Mouse (Mus musculus) hindbrain, embryonic 16.5 days (tissue): ENCODE data around the gene Xirp2. TPM values are rescaled to one million over a fixed set of nuclear protein-coding genes. Genes with fewer than 3 reads are reported as not detected.
"Not testable (repeated sequence)": the region's sequence is repeated elsewhere in the genome, so short reads cannot be mapped to it uniquely, and the experiment has no call there.

Source experiments
- ATAC-seq: fragments of 200-750 bp; cut with Nextera tagmentation; 2 replicates; pipeline ENCODE4 v1.8.0; 2017; ENCODE audit warnings: moderate TSS enrichment, moderate library complexity
- H3K27ac ChIP-seq: fragments of 300-500 bp; sonication (generic); 2 replicates; pipeline ENCODE4 v1.5.1; 2014; ENCODE audit warnings: low read depth, mild to moderate bottlenecking, control low read depth, low read length, moderate library complexity
- H3K27me3 ChIP-seq: fragments of 300-500 bp; sonication (generic); replicated peaks from 2 replicates; pipeline ENCODE4 v1.6.1; 2014; ENCODE audit warnings: low read length; ENCODE audit not compliant: control insufficient read depth, insufficient read depth
- H3K36me3 ChIP-seq: fragments of 300-500 bp; sonication (generic); 2 replicates; pipeline ENCODE4 v1.6.1; 2014; ENCODE audit warnings: mild to moderate bottlenecking, low read length, moderate library complexity, mixed read lengths; ENCODE audit not compliant: control insufficient read depth, insufficient read depth
- H3K4me1 ChIP-seq: fragments of 300-500 bp; sonication (generic); 2 replicates; pipeline ENCODE4 v1.6.1; 2014; ENCODE audit warnings: low read depth, low read length; ENCODE audit not compliant: control insufficient read depth, insufficient read depth
- H3K4me2 ChIP-seq: fragments of 300-500 bp; sonication (generic); 2 replicates; pipeline ENCODE4 v1.6.1; 2014; ENCODE audit warnings: mild to moderate bottlenecking, low read length, control low read depth, moderate library complexity
- H3K4me3 ChIP-seq: fragments of 300-500 bp; sonication (generic); 2 replicates; pipeline ENCODE4 v1.5.1; 2014; ENCODE audit warnings: mild to moderate bottlenecking, low read length, control low read depth, moderate library complexity
- H3K9ac ChIP-seq: fragments of 300-500 bp; sonication (generic); 2 replicates; pipeline ENCODE4 v1.6.1; 2014; ENCODE audit warnings: low read depth, mild to moderate bottlenecking, control low read depth, low read length, moderate library complexity
- H3K9me3 ChIP-seq: fragments of 300-500 bp; sonication (generic); 2 replicates; pipeline ENCODE4 v1.6.1; 2014; ENCODE audit warnings: mild to moderate bottlenecking, low read length, moderate library complexity; ENCODE audit not compliant: control insufficient read depth
- WGBS: fragments of 180-500 bp; shearing (Covaris S2); extraction: QIAGEN DNeasy Blood & Tissue Kit; methylation state at CpG from one replicate; pipeline ENCODE4 v1.1.7; 2014; 5-methylcytosine and 5-hydroxymethylcytosine counted together
- polyA plus RNA-seq: library from polyadenylated mRNA; unstranded; fragments of >200 nt; fragmentation: Nextera tagmentation; extraction: Ambion mirVana; gene quantifications from 2 replicates; pipeline ENCODE4 v1.2.1, GENCODE M21; 2015

Xirp2 gene
- polyA plus RNA-seq, 1 experiment from 2014 or later, result not detected

GRCm38 (mm10) chr2:67470030-67470429, 24.2 kb downstream of the Xirp2 start:
- not testable (repeated sequence) for H3K9ac ChIP-seq, H3K4me3 ChIP-seq, H3K9me3 ChIP-seq, H3K27me3 ChIP-seq, ATAC-seq, H3K4me1 ChIP-seq, H3K36me3 ChIP-seq, H3K27ac ChIP-seq, H3K4me2 ChIP-seq
- 85% methylated on average over 5 of the region's 5 CpGs for WGBS

GRCm38 (mm10) chr2:67477753-67478152, 32.0 kb downstream of the Xirp2 start:
- no peak overlapping the region for H3K9ac ChIP-seq
- 17% methylated on average over 6 of the region's 6 CpGs for WGBS
- no peaks in the 10 kb centered on the region for H3K36me3 ChIP-seq
- ATAC-seq, result no peak
- no peaks in the 10 kb centered on the region for H3K9me3 ChIP-seq
- no peaks in the 10 kb centered on the region for H3K27me3 ChIP-seq
- H3K4me2 ChIP-seq, result no peak overlapping the region
- no peaks in the 10 kb centered on the region for H3K4me1 ChIP-seq
- H3K4me3 ChIP-seq, result no peak overlapping the region
- H3K27ac ChIP-seq, result no peak overlapping the region

- no peak overlapping the region for H3K9ac ChIP-seq
- H3K9me3 ChIP-seq, result no peaks in the 10 kb centered on the region
- H3K4me3 ChIP-seq, result no peak overlapping the region
- H3K27me3 ChIP-seq, result no peaks in the 10 kb centered on the region
- no peak overlapping the region for H3K4me2 ChIP-seq
- WGBS, result 72% methylated on average over 3 of the region's 3 CpGs
- no peak for ATAC-seq
- H3K4me1 ChIP-seq, result no peaks in the 10 kb centered on the region
- H3K27ac ChIP-seq, result no peak overlapping the region
- H3K36me3 ChIP-seq, result no peaks in the 10 kb centered on the region
Measured at GRCm38 (mm10) chr2:67481051-67481450, 35.2 kb downstream of the Xirp2 start.

GRCm38 (mm10) chr2:67486721-67487120, 40.9 kb downstream of the Xirp2 start:
- WGBS, result 69% methylated on average over 6 of the region's 6 CpGs
- no peak overlapping the region for H3K9ac ChIP-seq
- no peak for ATAC-seq
- no peak overlapping the region for H3K4me3 ChIP-seq
- no peak overlapping the region for H3K27ac ChIP-seq
- H3K4me2 ChIP-seq, result no peak overlapping the region
- H3K4me1 ChIP-seq, result no peaks in the 10 kb centered on the region
- H3K9me3 ChIP-seq, result no peaks in the 10 kb centered on the region
- H3K27me3 ChIP-seq, result no peaks in the 10 kb centered on the region
- H3K36me3 ChIP-seq, result no peaks in the 10 kb centered on the region

- WGBS, result 68% methylated on average over 3 of the region's 3 CpGs
- Histone ChIP-seq H3K9me3 (no peaks in the 10 kb centered on the region), H3K36me3 (no peaks in the 10 kb centered on the region), H3K4me1 (no peaks in the 10 kb centered on the region), H3K27ac (no peak overlapping the region), H3K9ac (no peak overlapping the region), H3K27me3 (no peaks in the 10 kb centered on the region), H3K4me2 (no peak overlapping the region), H3K4me3 (no peak overlapping the region)
- ATAC-seq, result no peak
Measured at GRCm38 (mm10) chr2:67487162-67487561, 41.4 kb downstream of the Xirp2 start.

- no peaks in the 10 kb centered on the region for H3K4me1 ChIP-seq
- H3K4me3 ChIP-seq, result no peak overlapping the region
- H3K4me2 ChIP-seq, result no peak overlapping the region
- no peaks in the 10 kb centered on the region for H3K9me3 ChIP-seq
- no peak for ATAC-seq
- H3K27ac ChIP-seq, result no peak overlapping the region
- H3K27me3 ChIP-seq, result no peaks in the 10 kb centered on the region
- no peak overlapping the region for H3K9ac ChIP-seq
- no peaks in the 10 kb centered on the region for H3K36me3 ChIP-seq
- 31% methylated on average over 11 of the region's 11 CpGs for WGBS
Measured at GRCm38 (mm10) chr2:67488465-67489127, 42.8 kb downstream of the Xirp2 start.

- Histone ChIP-seq H3K27me3 (no peaks in the 10 kb centered on the region), H3K36me3 (no peaks in the 10 kb centered on the region), H3K9me3 (no peaks in the 10 kb centered on the region), H3K4me2 (no peak overlapping the region), H3K27ac (no peak overlapping the region), H3K9ac (no peak overlapping the region), H3K4me1 (no peaks in the 10 kb centered on the region), H3K4me3 (no peak overlapping the region)
- WGBS, result 35% methylated on average over 8 of the region's 8 CpGs
- ATAC-seq, result no peak
Measured at GRCm38 (mm10) chr2:67489128-67489492, 43.3 kb downstream of the Xirp2 start.

- Histone ChIP-seq H3K27ac (no peak overlapping the region), H3K9ac (no peak overlapping the region), H3K4me1 (no peaks in the 10 kb centered on the region), H3K27me3 (no peaks in the 10 kb centered on the region), H3K4me2 (no peak overlapping the region), H3K36me3 (no peaks in the 10 kb centered on the region), H3K4me3 (no peak overlapping the region), H3K9me3 (no peaks in the 10 kb centered on the region)
- 79% methylated on average over 2 of the region's 2 CpGs for WGBS
- no peak for ATAC-seq
Measured at GRCm38 (mm10) chr2:67505457-67505856, 59.7 kb downstream of the Xirp2 start.

- no peaks in the 10 kb centered on the region for H3K4me1 ChIP-seq
- no peak overlapping the region for H3K9ac ChIP-seq
- H3K4me2 ChIP-seq, result no peak overlapping the region
- no peak overlapping the region for H3K4me3 ChIP-seq
- no peak for ATAC-seq
- WGBS, result 90% methylated on average over 7 of the region's 7 CpGs
- no peaks in the 10 kb centered on the region for H3K36me3 ChIP-seq
- H3K9me3 ChIP-seq, result no peaks in the 10 kb centered on the region
- H3K27ac ChIP-seq, result no peak overlapping the region
- H3K27me3 ChIP-seq, result no peaks in the 10 kb centered on the region
Measured at GRCm38 (mm10) chr2:67516405-67516804, 70.6 kb downstream of the Xirp2 start.

- Histone ChIP-seq H3K9ac (no peak overlapping the region), H3K9me3 (no peaks in the 10 kb centered on the region), H3K4me2 (no peak overlapping the region), H3K4me1 (no peaks in the 10 kb centered on the region), H3K27me3 (no peaks in the 10 kb centered on the region), H3K27ac (no peak overlapping the region), H3K36me3 (no peaks in the 10 kb centered on the region), H3K4me3 (no peak overlapping the region)
- no peak for ATAC-seq
- 93% methylated on average over 2 of the region's 2 CpGs for WGBS
Measured at GRCm38 (mm10) chr2:67535347-67535746, 89.5 kb downstream of the Xirp2 start.
